Mouse (Mus musculus) ES-E14 (cell line): ENCODE measurements around the gene Peak1. TPM values are rescaled to one million over a fixed set of nuclear protein-coding genes. Genes with fewer than 3 reads are reported as not detected.

Experiments used
- DNase-seq: peaks from one replicate; pipeline ENCODE4 v3.0.0-alpha.2; 2013; ENCODE audit warnings: low read depth, low spot score
- H3K27ac ChIP-seq: 2 replicates; pipeline ENCODE4 v1.5.1; 2012; ENCODE audit warnings: low read depth, mild to moderate bottlenecking, low read length, moderate library complexity, mixed read lengths; ENCODE audit not compliant: poor library complexity, insufficient read depth, severe bottlenecking
- H3K36me3 ChIP-seq: 2 replicates; pipeline ENCODE4 v1.6.1; 2012; ENCODE audit warnings: mild to moderate bottlenecking, low read length, moderate library complexity, mixed read lengths; ENCODE audit not compliant: control insufficient read depth, poor library complexity, insufficient read depth, severe bottlenecking
- H3K4me1 ChIP-seq, 2 experiments: fragments of 150-350 bp in 1 of 2; sonication (generic) in 1 of 2; 2 replicates each; pipeline ENCODE4 v1.6.1; 2012; ENCODE audit warnings: low read length in 2 of 2, mild to moderate bottlenecking in 1 of 2, mixed read lengths in 1 of 2; ENCODE audit not compliant: control insufficient read depth in 2 of 2, insufficient read depth in 2 of 2, poor library complexity in 1 of 2
- H3K4me3 ChIP-seq, 2 experiments: fragments of 150-350 bp in 1 of 2; sonication (generic) in 1 of 2; 2 replicates each; pipeline ENCODE4 v1.5.1; 2012; ENCODE audit warnings: low read length in 2 of 2, low read depth in 1 of 2, mild to moderate bottlenecking in 1 of 2, mixed read lengths in 1 of 2; ENCODE audit not compliant: insufficient read depth in 1 of 2, poor library complexity in 1 of 2, severe bottlenecking in 1 of 2
- H3K9ac ChIP-seq: 2 replicates; pipeline ENCODE4 v1.6.1; 2012; ENCODE audit warnings: low read depth, mild to moderate bottlenecking, low read length, mixed read lengths; ENCODE audit not compliant: poor library complexity, insufficient read depth, severe bottlenecking
- H3K9me3 ChIP-seq: fragments of 150-350 bp; sonication (generic); 2 replicates; pipeline ENCODE4 v1.6.1; 2012; ENCODE audit warnings: low read depth, mild to moderate bottlenecking, low read length; ENCODE audit not compliant: control insufficient read depth, insufficient read depth
- CHD2 ChIP-seq: IDR thresholded peaks from 2 replicates; pipeline ENCODE4 v1.6.1; 2014; ENCODE audit warnings: mild to moderate bottlenecking, low read depth, low read length, inconsistent platforms
- HCFC1 ChIP-seq: IDR thresholded peaks from 2 replicates; pipeline ENCODE4 v1.6.1; 2012; ENCODE audit warnings: low read length, inconsistent platforms, borderline replicate concordance; ENCODE audit not compliant: insufficient read depth
- MAFK ChIP-seq: IDR thresholded peaks from 2 replicates; pipeline ENCODE4 v1.6.1; 2014; ENCODE audit warnings: mild to moderate bottlenecking, low read depth, low read length, inconsistent platforms; ENCODE audit not compliant: insufficient read depth
- ZC3H11A ChIP-seq: IDR thresholded peaks from 2 replicates; pipeline ENCODE4 v1.6.1; 2012; ENCODE audit warnings: low read depth, mild to moderate bottlenecking, inconsistent platforms, low read length, borderline replicate concordance
- ZNF384 ChIP-seq: IDR thresholded peaks from 2 replicates; pipeline ENCODE4 v1.6.1; 2012; ENCODE audit warnings: low read depth, low read length, inconsistent platforms
- in situ Hi-C, 2 experiments: fragments of 600-800 bp; cut with MboI; formaldehyde crosslinking; loops; one replicate each; pipeline ENCODE4 v1.15.1; 2025; ENCODE audit warnings: low sequenced_read_pairs in 2 of 2, inconsistent platforms in 1 of 2; ENCODE audit not compliant: unreplicated experiment in 2 of 2
- total RNA-seq: library from RNA; depleted of rRNA; stranded (reverse); fragments of 300-350 nt; gene quantifications from 2 replicates; pipeline ENCODE4 v1.2.3, GENCODE M21; 2012

The Peak1 gene
- total RNA-seq, 1 experiment: 14.5 TPM

GRCm38 (mm10) chr9:56242686-56243085 lies 175.2 kb downstream of the Peak1 start:
- no peaks in the 10 kb centered on the region for H3K9me3 ChIP-seq
- no peak overlapping the region for H3K4me3 ChIP-seq
- no peak for DNase-seq
- no peaks in the 10 kb centered on the region for H3K4me1 ChIP-seq
- H3K36me3 ChIP-seq: no peaks in the 10 kb centered on the region
- TF ChIP-seq ZC3H11A: no peak
- TF ChIP-seq CHD2: no peak
- H3K9ac ChIP-seq: no peak overlapping the region
- no peak overlapping the region for H3K27ac ChIP-seq
- in situ Hi-C loops: no loop called here

DNA sequence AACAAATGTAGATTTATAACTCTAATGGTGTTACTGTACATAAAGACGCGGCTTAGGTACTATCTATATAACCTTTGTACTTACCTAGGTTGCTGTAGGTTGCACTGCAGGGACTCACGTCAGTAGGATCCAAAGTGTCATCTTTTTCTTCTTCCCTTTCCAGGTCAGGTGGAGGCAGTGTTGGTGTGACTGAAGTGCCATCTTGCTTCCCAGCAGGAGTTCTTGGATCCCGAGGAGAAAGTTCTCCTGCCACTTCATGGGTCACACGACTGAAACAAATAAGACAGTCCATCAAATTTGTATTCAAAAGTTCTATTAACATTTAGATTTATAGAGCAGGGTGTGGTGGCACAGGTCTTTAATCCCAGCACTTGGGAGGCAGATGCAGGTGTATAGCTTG lies 176.8 kb downstream of the Peak1 start:
- Histone ChIP-seq H3K9ac (no peak overlapping the region), H3K36me3 (no peaks in the 10 kb centered on the region; the same call in 1 of the 2 replicates), H3K9me3 (no peaks in the 10 kb centered on the region), H3K4me3 (no peak overlapping the region), H3K27ac (no peak overlapping the region), H3K4me1 (no peaks in the 10 kb centered on the region)
- in situ Hi-C loops: no loop called here
- DNase-seq: no peak
- TF ChIP-seq ZNF384 (no peak), ZC3H11A (no peak)

DNA sequence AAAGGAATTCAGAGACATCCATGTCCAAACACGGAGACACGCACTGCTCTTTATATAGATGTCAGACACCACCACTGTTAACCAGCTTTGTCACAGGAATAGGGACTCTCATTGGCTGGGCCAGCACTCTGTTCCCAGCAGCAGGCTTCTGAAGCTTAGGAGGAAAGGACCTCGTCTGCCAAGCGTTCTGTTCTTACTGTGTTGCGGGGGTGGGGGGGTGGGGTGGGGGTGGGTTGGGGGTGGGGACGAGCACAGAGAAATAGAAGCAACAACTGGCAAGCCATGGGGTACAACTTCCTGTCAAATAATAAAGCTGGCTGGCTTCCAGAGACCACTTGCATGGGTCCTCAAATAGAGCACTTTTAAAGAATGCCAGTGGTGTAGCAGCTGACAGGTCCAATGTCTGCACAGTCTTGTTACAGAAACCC lies 182.0 kb downstream of the Peak1 start:
- Histone ChIP-seq H3K9me3 (no peaks in the 10 kb centered on the region), H3K4me3 (no peak overlapping the region), H3K9ac (no peak overlapping the region), H3K4me1 (no peaks in the 10 kb centered on the region), H3K27ac (no peak overlapping the region), H3K36me3 (no peaks in the 10 kb centered on the region; the same call in 1 of the 2 replicates)
- no peak for DNase-seq
- in situ Hi-C loops: no loop called here
- TF ChIP-seq ZNF384 (no peak), CHD2 (no peak), MAFK (no peak), ZC3H11A (no peak), HCFC1 (no peak)

GRCm38 (mm10) chr9:56235281-56235680 lies 182.6 kb downstream of the Peak1 start:
- no peak for DNase-seq
- no peak overlapping the region for H3K4me3 ChIP-seq
- no peak overlapping the region for H3K27ac ChIP-seq
- H3K9me3 ChIP-seq: no peaks in the 10 kb centered on the region
- no peaks in the 10 kb centered on the region; the same call in 1 of the 2 replicates for H3K36me3 ChIP-seq
- TF ChIP-seq CHD2: no peak
- no peak for TF ChIP-seq ZNF384
- TF ChIP-seq MAFK: no peak
- TF ChIP-seq ZC3H11A: no peak
- no peak for TF ChIP-seq HCFC1
- in situ Hi-C loops: no loop called here
- no peaks in the 10 kb centered on the region for H3K4me1 ChIP-seq
- no peak overlapping the region for H3K9ac ChIP-seq

DNA sequence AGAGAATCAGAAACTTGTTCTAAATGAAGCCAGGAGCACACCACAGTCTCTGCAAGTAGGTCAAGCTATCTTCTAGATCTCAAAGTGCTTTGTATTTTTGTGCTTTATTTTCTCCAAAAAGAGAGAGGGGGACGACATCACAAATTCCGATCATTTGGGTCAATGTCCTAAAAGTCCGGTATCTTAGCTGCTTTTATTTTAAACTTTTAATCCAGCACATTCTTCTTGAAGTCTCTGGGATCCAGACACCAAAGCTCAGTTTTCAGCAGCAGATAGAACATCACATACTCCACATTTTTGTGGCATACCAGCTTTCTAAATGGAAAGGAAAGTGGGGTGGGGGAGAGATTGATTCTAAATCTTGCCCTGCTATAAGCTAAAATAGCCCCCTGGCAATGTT lies 183.3 kb downstream of the Peak1 start:
- no peak overlapping the region for H3K27ac ChIP-seq
- H3K4me1 ChIP-seq: no peaks in the 10 kb centered on the region
- no peak overlapping the region for H3K4me3 ChIP-seq
- H3K36me3 ChIP-seq: no peaks in the 10 kb centered on the region; the same call in 1 of the 2 replicates
- no peak for DNase-seq
- H3K9me3 ChIP-seq: no peaks in the 10 kb centered on the region
- TF ChIP-seq ZNF384 (no peak), HCFC1 (no peak), MAFK (no peak), CHD2 (no peak), ZC3H11A (no peak)
- in situ Hi-C loops: no loop called here
- H3K9ac ChIP-seq: no peak overlapping the region
